In the genomic region with DNA sequence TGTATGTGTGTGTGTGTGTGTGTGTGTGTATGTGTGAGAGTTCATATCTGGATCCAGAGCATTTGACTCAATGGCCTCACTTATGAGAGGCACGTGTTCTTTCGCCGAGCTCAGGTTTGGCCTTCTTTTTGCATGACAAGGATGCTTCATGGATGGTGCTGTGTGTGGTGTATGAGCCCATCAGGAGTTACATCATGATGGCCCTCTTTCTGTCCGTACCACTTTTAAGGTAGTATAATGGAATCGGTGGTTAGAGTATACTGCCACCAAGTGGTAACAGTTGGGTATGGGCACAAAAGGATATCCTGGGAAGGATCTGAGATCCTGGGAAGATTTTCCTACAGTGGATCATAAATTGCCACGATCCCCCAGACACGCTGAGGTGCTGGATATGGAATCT, we compare ENCODE assay signal across 8 mouse cellular contexts. TPM values are rescaled to one million over a fixed set of nuclear protein-coding genes. Genes with fewer than 3 reads are reported as not detected.
DNase-seq lines count a peak whose midpoint lies in the region; ATAC-seq and TF ChIP-seq lines count a peak whose summit lies in the region.

No protein-coding gene starts in this region.

- no peaks in the 10 kb centered on the region for H3K27me3 ChIP-seq in heart, embryonic 11.5 days (ENCODE audit: control insufficient read depth, insufficient read depth, low read length)
- no peaks in the 10 kb centered on the region for H3K27me3 ChIP-seq in heart, postnatal 0 days (ENCODE audit: control insufficient read depth, insufficient read depth, low read length)
- H3K27me3 ChIP-seq in lung, postnatal 0 days (replicated peaks; ENCODE audit: insufficient read depth, low read length), result no peaks in the 10 kb centered on the region

- 13% methylated on average over 7 of the region's 7 CpGs for WGBS in heart, embryonic 11.5 days (ENCODE audit: insufficient replicate concordance)
- 9% methylated on average over 7 of the region's 7 CpGs for WGBS in heart, postnatal 0 days
- WGBS in lung, postnatal 0 days, result 7% methylated on average over 7 of the region's 7 CpGs

- ATAC-seq in heart, embryonic 11.5 days (replicated peaks; ENCODE audit: insufficient number of reproducible peaks, low FRiP score, low TSS enrichment), result no peak
- ATAC-seq in heart, postnatal 0 days (ENCODE audit: insufficient read depth, low read depth), result no peak
- peak; percentile 60 for ATAC-seq in lung, postnatal 0 days

- H3K4me3 ChIP-seq in heart, embryonic 11.5 days (ENCODE audit: low read depth, low read length), result no peak overlapping the region
- H3K4me3 ChIP-seq in heart, postnatal 0 days (ENCODE audit: low read depth, low read length), result no peak overlapping the region
- H3K4me3 ChIP-seq in layer of hippocampus, adult 2 months, result no peak overlapping the region
- H3K4me3 ChIP-seq in lung, postnatal 0 days (ENCODE audit: low read depth, low read length), result no peak overlapping the region

- TF ChIP-seq CTCF in heart, postnatal 0 days (IDR thresholded peaks at IDR 0.05; ENCODE audit: low read depth), result peak; percentile 76
- TF ChIP-seq CTCF in layer of hippocampus, adult 2 months (conservative IDR thresholded peaks at IDR 0.05), result peak; percentile 95
- peak; percentile 85 for TF ChIP-seq CTCF in lung, postnatal 0 days (IDR thresholded peaks at IDR 0.05)

- no peaks in the 10 kb centered on the region for H3K36me3 ChIP-seq in heart, embryonic 11.5 days (ENCODE audit: control insufficient read depth, insufficient read depth, low read length)
- no peaks in the 10 kb centered on the region for H3K36me3 ChIP-seq in heart, postnatal 0 days (replicated peaks; ENCODE audit: control insufficient read depth, insufficient read depth, low read length)
- H3K36me3 ChIP-seq in lung, postnatal 0 days (ENCODE audit: insufficient read depth, low read length), result no peaks in the 10 kb centered on the region

- no peaks in the 10 kb centered on the region for H3K9me3 ChIP-seq in heart, embryonic 11.5 days (replicated peaks; ENCODE audit: control insufficient read depth, low read length)
- no peaks in the 10 kb centered on the region for H3K9me3 ChIP-seq in heart, postnatal 0 days (replicated peaks; ENCODE audit: control insufficient read depth, low read length)
- H3K9me3 ChIP-seq in lung, postnatal 0 days (ENCODE audit: low read length), result no peaks in the 10 kb centered on the region

- DNase-seq in heart, adult 8-10 months (ENCODE audit: low spot score), result peak; percentile 52
- DNase-seq in adrenal gland, adult 2 months, result peak; percentile 43
- DNase-seq in embryo, embryonic 9.5 days (ENCODE audit: extremely low spot score), result peak; percentile 44
- DNase-seq in heart, postnatal 0 days (ENCODE audit: low spot score), result peak; percentile 31
- DNase-seq in layer of hippocampus, adult 2 months (ENCODE audit: low spot score in 2 of 2), result peak; percentile 49 to 74
- DNase-seq in lung, postnatal 0 days (ENCODE audit: low spot score), result peak; percentile 76
- peak; percentile 29 for DNase-seq in right cerebral cortex, postnatal 14 days

- no peak overlapping the region for H3K4me2 ChIP-seq in heart, embryonic 11.5 days
- H3K4me2 ChIP-seq in heart, postnatal 0 days (ENCODE audit: low read depth, low read length), result no peak overlapping the region
- no peak overlapping the region for H3K4me2 ChIP-seq in lung, postnatal 0 days (replicated peaks; ENCODE audit: low read depth, low read length)

- H3K9ac ChIP-seq in heart, embryonic 11.5 days (ENCODE audit: low read depth, low read length), result no peak overlapping the region
- H3K9ac ChIP-seq in heart, postnatal 0 days (replicated peaks; ENCODE audit: low read depth, low read length), result no peak overlapping the region
- H3K9ac ChIP-seq in lung, postnatal 0 days (replicated peaks; ENCODE audit: low read depth), result no peak overlapping the region

- H3K4me1 ChIP-seq in heart, embryonic 11.5 days (ENCODE audit: control insufficient read depth, insufficient read depth, low read length), result no peaks in the 10 kb centered on the region
- no peaks in the 10 kb centered on the region for H3K4me1 ChIP-seq in heart, postnatal 0 days (ENCODE audit: control insufficient read depth, insufficient read depth)
- no peaks in the 10 kb centered on the region for H3K4me1 ChIP-seq in lung, postnatal 0 days (ENCODE audit: insufficient read depth, low read depth, low read length)

- H3K27ac ChIP-seq in heart, embryonic 11.5 days (ENCODE audit: low read depth, low read length), result no peak overlapping the region
- H3K27ac ChIP-seq in heart, postnatal 0 days (ENCODE audit: low read depth), result no peak overlapping the region
- H3K27ac ChIP-seq in layer of hippocampus, adult 2 months, result no peak overlapping the region
- no peak overlapping the region for H3K27ac ChIP-seq in lung, postnatal 0 days (ENCODE audit: low read length)

- TF ChIP-seq EP300 in heart, postnatal 0 days (IDR thresholded peaks at IDR 0.05; ENCODE audit: low read depth), result no peak
- no peak for TF ChIP-seq EP300 in lung, postnatal 0 days (IDR thresholded peaks at IDR 0.05)

RNA-seq across cellular contexts. Expression of gene Melk, which starts 8.1 kb away (rescaled TPM):
- total RNA-seq in heart, adult 8-10 months (2022), result under 1 TPM in 3 of 4 experiments, not detected in 1; 0.22 to 0.32 (median 0.25) TPM
- 29.4 and 29.8 TPM in 2 replicates for polyA plus RNA-seq in heart, embryonic 11.5 days (2014; fragmentation: Nextera tagmentation; extraction: Ambion mirVana)
- under 1 TPM; 0.72 to 0.86 TPM for total RNA-seq in adrenal gland, adult 2 months (2021)
- polyA plus RNA-seq in adrenal gland, adult 2 months (2012; rRNA removed), result 0.22 TPM in 2 replicates
- total RNA-seq in heart, postnatal 0 days (2014; rRNA removed; ENCODE audit: low replicate concordance), result 13.2 and 13.7 TPM in 2 replicates
- 6.3 and 6.9 TPM in 2 replicates for polyA plus RNA-seq in heart, postnatal 0 days (2015; fragmentation: Nextera tagmentation; extraction: Ambion mirVana)
- under 1 TPM; 0.49 to 0.66 TPM for total RNA-seq in layer of hippocampus, adult 2 months (2021)
- 1.6 and 3.2 TPM in 2 replicates for polyA plus RNA-seq in lung, postnatal 0 days (2015; fragmentation: Nextera tagmentation; extraction: Ambion mirVana)

RNA-seq across cellular contexts. Expression of gene Rnf38, which starts 58.9 kb away (rescaled TPM):
- 10 to 100 TPM; 23.2 to 31.2 (median 26.0) TPM for total RNA-seq in heart, adult 8-10 months (2022)
- polyA plus RNA-seq in heart, embryonic 11.5 days (2014; fragmentation: Nextera tagmentation; extraction: Ambion mirVana), result 25.8 and 28.7 TPM in 2 replicates
- total RNA-seq in adrenal gland, adult 2 months (2021), result 10 to 100 TPM; 31.6 to 44.7 TPM
- 72.6 and 95.3 TPM in 2 replicates for polyA plus RNA-seq in adrenal gland, adult 2 months (2012; rRNA removed)
- 41.1 and 61.1 TPM in 2 replicates for total RNA-seq in heart, postnatal 0 days (2014; rRNA removed; ENCODE audit: low replicate concordance)
- 7.3 and 7.5 TPM in 2 replicates for polyA plus RNA-seq in heart, postnatal 0 days (2015; fragmentation: Nextera tagmentation; extraction: Ambion mirVana)
- 10 to 100 TPM; 49.8 to 52.3 TPM for total RNA-seq in layer of hippocampus, adult 2 months (2021)
- polyA plus RNA-seq in lung, postnatal 0 days (2015; fragmentation: Nextera tagmentation; extraction: Ambion mirVana), result 12.1 and 12.2 TPM in 2 replicates
